Mouse (Mus musculus): ENCODE results near the gene Dppa5a. TPM values are rescaled to one million over a fixed set of nuclear protein-coding genes. Genes with fewer than 3 reads are reported as not detected.
"Not testable (repeated sequence)": the region's sequence is repeated elsewhere in the genome, so short reads cannot be mapped to it uniquely, and the experiment has no call there.

Gene Dppa5a
- total RNA-seq, 1 experiment from 2014 or later = not detected

GRCm38 (mm10) chr9:78364701-78365100 lies 3.3 kb downstream of the Dppa5a start:
- DNase-seq = no peak

GRCm38 (mm10) chr9:78363374-78363773 lies 4.6 kb downstream of the Dppa5a start:
- no peak for DNase-seq

- DNase-seq = no peak
Measured at GRCm38 (mm10) chr9:78360484-78360872, 7.5 kb downstream of the Dppa5a start.

GRCm38 (mm10) chr9:78359750-78360483 lies 8.1 kb downstream of the Dppa5a start:
- DNase-seq = no peak

- DNase-seq = peak; percentile 73
Measured at GRCm38 (mm10) chr9:78358053-78358452, 9.9 kb downstream of the Dppa5a start.

GRCm38 (mm10) chr9:78355611-78356010 lies 12.4 kb downstream of the Dppa5a start, which contains the start of gene Gsta2:
Gene Gsta2, minus strand, starts transcription at chr9:78355788.
- DNase-seq = no peak

- no peak for DNase-seq
Measured at GRCm38 (mm10) chr9:78354665-78355578, 13.1 kb downstream of the Dppa5a start.

GRCm38 (mm10) chr9:78351504-78352220 lies 16.3 kb downstream of the Dppa5a start:
- DNase-seq = no peak

GRCm38 (mm10) chr9:78350007-78350406 lies 18.0 kb downstream of the Dppa5a start:
- not testable (repeated sequence) for DNase-seq

GRCm38 (mm10) chr9:78349141-78349540 lies 18.8 kb downstream of the Dppa5a start:
- DNase-seq = not testable (repeated sequence)

GRCm38 (mm10) chr9:78348206-78349004 lies 19.6 kb downstream of the Dppa5a start:
- DNase-seq = peak; percentile 27

GRCm38 (mm10) chr9:78347004-78347403 lies 21.0 kb downstream of the Dppa5a start:
- DNase-seq = no peak

GRCm38 (mm10) chr9:78345235-78345634 lies 22.7 kb downstream of the Dppa5a start:
- DNase-seq = not testable (repeated sequence)

- DNase-seq = not testable (repeated sequence)
Measured at GRCm38 (mm10) chr9:78343055-78343454, 24.9 kb downstream of the Dppa5a start.

GRCm38 (mm10) chr9:78342494-78342893 lies 25.5 kb downstream of the Dppa5a start:
- not testable (repeated sequence) for DNase-seq

- DNase-seq = peak; percentile 57
Measured at GRCm38 (mm10) chr9:78340324-78340723, 27.7 kb downstream of the Dppa5a start.

- DNase-seq = not testable (repeated sequence)
Measured at GRCm38 (mm10) chr9:78337050-78337449, 30.9 kb downstream of the Dppa5a start.

GRCm38 (mm10) chr9:78327289-78327688 lies 40.7 kb downstream of the Dppa5a start, which contains the start of gene Omt2b:
Gene Omt2b, plus strand, starts transcription at chr9:78327589.
- not testable (repeated sequence) for DNase-seq

GRCm38 (mm10) chr9:78319499-78319898 lies 48.5 kb downstream of the Dppa5a start:
- DNase-seq = no peak

All from adrenal gland, postnatal 25 days (tissue).